Mouse (Mus musculus): ENCODE measurements around the gene Gm20403. TPM values are rescaled to one million over a fixed set of nuclear protein-coding genes. Genes with fewer than 3 reads are reported as not detected.
"Not testable (repeated sequence)": the region's sequence is repeated elsewhere in the genome, so short reads cannot be mapped to it uniquely, and the experiment has no call there.

The Gm20403 gene
- total RNA-seq, 4 experiments from 2014 or later: not detected

GRCm38 (mm10) chr12:54993246-54994067 lies 7.1 kb upstream of the Gm20403 start:
- no peak for DNase-seq (ENCODE audit: low spot score in 2 of 2)

DNA sequence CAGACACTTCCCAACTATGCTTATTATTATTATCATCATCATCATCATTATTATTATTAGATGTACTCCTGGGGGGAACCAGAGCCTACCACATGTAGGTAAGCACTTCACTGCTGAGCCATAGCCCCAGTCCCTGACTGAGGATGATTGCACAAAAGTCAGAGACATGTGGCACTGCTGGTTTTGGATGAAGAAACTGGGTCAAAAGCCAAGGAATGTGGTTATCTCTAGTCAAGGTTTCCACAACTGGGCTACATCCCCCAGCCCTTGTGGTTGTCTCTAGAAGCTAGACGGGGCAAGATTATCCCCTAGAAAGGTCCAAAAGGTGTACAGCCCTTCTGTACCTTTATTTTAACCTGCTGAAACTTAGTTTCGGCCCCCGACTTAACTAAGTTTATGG lies 6.5 kb upstream of the Gm20403 start:
- DNase-seq (ENCODE audit: low spot score in 2 of 2): no peak

- DNase-seq (ENCODE audit: low spot score in 2 of 2): no peak
These were observed 2.1 kb upstream of the Gm20403 start for GRCm38 (mm10) chr12:54988323-54988850.

GRCm38 (mm10) chr12:54987156-54987555 lies 827 bp upstream of the Gm20403 start:
- no peak for DNase-seq (ENCODE audit: low spot score in 2 of 2)

- peak; percentile 15 to 23 for DNase-seq (ENCODE audit: low spot score in 2 of 2)
These were observed 875 bp downstream of the Gm20403 start for GRCm38 (mm10) chr12:54985257-54986051.

DNA sequence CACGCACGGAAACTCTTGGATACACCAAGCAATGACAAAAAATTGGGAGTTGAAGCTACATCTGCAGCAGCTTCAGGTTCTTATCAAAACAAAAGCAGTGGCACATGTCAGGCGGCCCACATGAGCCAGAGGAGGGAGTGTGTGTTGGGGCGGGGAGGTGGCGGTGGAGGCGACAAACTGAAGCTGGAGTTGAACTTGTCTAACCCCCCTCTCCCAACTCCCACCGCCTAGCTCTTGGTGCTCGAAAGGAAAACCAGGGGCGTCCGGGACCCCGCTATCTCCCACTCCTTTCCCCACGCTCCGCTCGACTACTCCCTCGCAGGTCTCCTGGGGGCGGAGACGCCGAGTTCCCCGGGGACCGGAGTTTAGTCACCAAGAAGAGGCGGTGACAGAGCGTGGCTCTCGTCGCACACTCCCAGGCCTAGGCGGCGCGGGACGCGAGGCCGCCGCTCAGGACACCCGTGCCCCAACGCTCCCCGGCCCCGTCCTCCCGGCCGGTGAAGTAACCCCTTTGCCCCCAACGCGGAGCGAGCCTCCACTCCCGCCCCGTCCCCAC lies 1.6 kb downstream of the Gm20403 start:
- peak; percentile 32 to 36 for DNase-seq (ENCODE audit: low spot score in 2 of 2)

- DNase-seq (ENCODE audit: low spot score in 2 of 2): no peak
These were observed 3.2 kb downstream of the Gm20403 start for GRCm38 (mm10) chr12:54982935-54983715.

GRCm38 (mm10) chr12:54981962-54982361 lies 4.4 kb downstream of the Gm20403 start:
- no peak for DNase-seq (ENCODE audit: low spot score in 2 of 2)

GRCm38 (mm10) chr12:54980939-54981338 lies 5.4 kb downstream of the Gm20403 start:
- no peak for DNase-seq (ENCODE audit: low spot score in 2 of 2)

DNA sequence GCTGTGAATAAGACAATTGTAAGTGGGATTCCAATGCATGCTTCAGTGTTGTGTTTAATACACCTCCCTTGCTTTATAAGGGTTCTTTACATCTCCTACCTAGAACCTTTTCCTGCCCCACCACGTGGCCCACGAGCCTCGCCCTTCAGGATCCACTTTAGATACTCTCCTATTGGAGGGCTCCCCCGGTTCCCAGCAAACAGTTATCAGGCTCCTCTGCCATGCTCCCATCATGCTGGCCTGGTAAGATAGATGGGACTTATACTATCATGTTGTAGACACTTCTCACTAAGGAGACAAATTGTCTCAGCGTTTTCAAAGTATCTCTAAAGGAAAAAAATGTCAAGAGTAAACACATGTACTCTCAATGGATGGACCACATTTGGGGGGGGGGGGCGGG lies 5.8 kb downstream of the Gm20403 start:
- no peak for DNase-seq (ENCODE audit: low spot score in 2 of 2)

- DNase-seq (ENCODE audit: low spot score in 2 of 2): no peak
These were observed 17.3 kb downstream of the Gm20403 start for GRCm38 (mm10) chr12:54969033-54969432.

GRCm38 (mm10) chr12:54965532-54966160 lies 20.7 kb downstream of the Gm20403 start:
- DNase-seq (ENCODE audit: low spot score in 2 of 2): no peak

- no peak for DNase-seq (ENCODE audit: low spot score in 2 of 2)
These were observed 26.8 kb downstream of the Gm20403 start for GRCm38 (mm10) chr12:54959569-54959968.

DNA sequence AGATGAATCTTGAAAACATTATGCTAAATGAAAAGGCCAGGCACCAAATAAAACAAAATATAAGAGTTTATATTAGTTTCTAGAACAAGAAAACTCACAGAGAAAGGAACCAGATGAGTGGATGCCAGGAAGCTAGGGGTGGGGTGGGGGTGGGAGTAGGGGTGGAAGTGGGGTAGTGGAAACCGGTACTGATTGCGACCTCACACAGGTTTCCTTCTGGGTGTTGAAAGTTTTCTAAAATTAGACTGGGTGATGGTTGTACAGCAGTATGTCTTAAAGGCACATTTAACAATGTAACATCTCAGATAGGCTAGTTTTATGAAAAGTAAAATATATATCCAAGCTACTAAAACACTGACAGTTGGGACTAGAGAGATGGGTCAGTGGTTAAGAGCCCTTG lies 29.4 kb downstream of the Gm20403 start:
- DNase-seq (ENCODE audit: low spot score in 2 of 2): no peak

DNA sequence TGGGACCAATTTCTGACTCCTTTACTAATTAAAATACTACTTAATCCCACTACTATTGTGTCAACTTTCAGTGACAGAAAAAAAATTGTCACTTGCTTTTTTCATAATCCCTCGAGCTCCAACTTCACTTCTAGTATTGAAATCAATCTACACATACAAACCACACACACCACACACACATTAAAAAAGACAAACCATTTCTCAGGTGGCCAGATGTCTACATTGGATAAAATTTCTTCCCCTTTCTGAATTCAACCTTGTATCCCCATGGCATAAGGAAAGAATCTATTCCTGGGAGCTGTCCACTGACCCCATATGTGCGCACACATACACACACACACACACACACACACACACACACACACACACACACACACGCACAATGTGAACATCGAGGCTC lies 29.9 kb downstream of the Gm20403 start:
- no peak for DNase-seq (ENCODE audit: low spot score in 2 of 2)

- no peak for DNase-seq (ENCODE audit: low spot score in 2 of 2)
These were observed 40.2 kb downstream of the Gm20403 start for GRCm38 (mm10) chr12:54946116-54946515.

DNA sequence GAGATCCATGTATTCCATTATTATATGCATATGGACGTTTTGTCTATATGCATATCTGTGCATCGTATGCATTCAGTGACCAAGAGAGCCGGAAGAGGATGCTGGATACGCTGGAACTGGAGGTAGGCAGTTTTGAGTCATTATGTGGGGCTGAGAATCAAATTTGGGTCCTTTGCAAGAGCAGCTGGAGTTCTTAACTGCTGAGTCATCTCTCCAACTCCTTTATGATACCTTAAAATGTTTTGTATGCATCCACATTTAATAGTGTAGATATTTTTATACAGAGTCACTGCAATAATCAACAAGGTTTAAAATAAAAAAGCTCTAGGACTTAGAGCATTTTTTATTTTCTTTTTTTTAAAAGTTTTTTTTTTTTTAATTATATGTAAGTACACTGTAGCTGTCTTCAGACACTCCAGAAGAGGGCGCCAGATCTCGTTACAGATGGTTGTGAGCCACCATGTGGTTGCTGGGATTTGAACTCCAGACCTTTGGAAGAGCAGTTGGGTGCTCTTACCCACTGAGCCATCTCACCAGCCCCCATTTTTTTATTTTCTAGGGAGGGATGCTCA lies 43.7 kb downstream of the Gm20403 start:
- DNase-seq (ENCODE audit: low spot score in 2 of 2): not testable (repeated sequence)

GRCm38 (mm10) chr12:54937581-54938343 lies 48.6 kb downstream of the Gm20403 start:
- not testable (repeated sequence) for DNase-seq (ENCODE audit: low spot score in 2 of 2)

Measured in gastrocnemius, adult 8-10 months (tissue).